Mouse (Mus musculus) intestine, postnatal 0 days (tissue): ENCODE data around the gene Tgfbrap1. TPM values are rescaled to one million over a fixed set of nuclear protein-coding genes. Genes with fewer than 3 reads are reported as not detected.

Source experiments
- ATAC-seq: fragments of 200-750 bp; cut with Nextera tagmentation; 2 replicates; pipeline ENCODE4 v1.8.0; 2017; ENCODE audit warnings: mild to moderate bottlenecking, moderate TSS enrichment, moderate library complexity
- H3K27ac ChIP-seq: fragments of 300-500 bp; sonication (generic); 2 replicates; pipeline ENCODE4 v1.5.1; 2014; ENCODE audit warnings: mild to moderate bottlenecking, low read depth, low read length, moderate library complexity
- H3K27me3 ChIP-seq: fragments of 300-500 bp; sonication (generic); replicated peaks from 2 replicates; pipeline ENCODE4 v1.6.1; 2014; ENCODE audit warnings: low read length, mixed read lengths; ENCODE audit not compliant: control insufficient read depth, insufficient read depth
- H3K36me3 ChIP-seq: fragments of 300-500 bp; sonication (generic); 2 replicates; pipeline ENCODE4 v1.6.1; 2014; ENCODE audit warnings: mild to moderate bottlenecking, moderate library complexity; ENCODE audit not compliant: control insufficient read depth, insufficient read depth
- H3K4me1 ChIP-seq: fragments of 300-500 bp; sonication (generic); replicated peaks from 2 replicates; pipeline ENCODE4 v1.6.1; 2014; ENCODE audit warnings: antibody characterized with exemption, low read length, mixed read lengths; ENCODE audit not compliant: control insufficient read depth, insufficient read depth
- H3K4me2 ChIP-seq: fragments of 300-500 bp; sonication (generic); replicated peaks from 2 replicates; pipeline ENCODE4 v1.6.1; 2014; ENCODE audit warnings: low read depth, mild to moderate bottlenecking, moderate library complexity
- H3K4me3 ChIP-seq: fragments of 300-500 bp; sonication (generic); 2 replicates; pipeline ENCODE4 v1.5.1; 2014; ENCODE audit warnings: low read depth, low read length
- H3K9ac ChIP-seq: fragments of 300-500 bp; sonication (generic); 2 replicates; pipeline ENCODE4 v1.6.1; 2014; ENCODE audit warnings: mild to moderate bottlenecking, low read depth, low read length
- H3K9me3 ChIP-seq: fragments of 300-500 bp; sonication (generic); 2 replicates; pipeline ENCODE4 v1.6.1; 2016; ENCODE audit warnings: mixed run types; ENCODE audit not compliant: control insufficient read depth
- CTCF ChIP-seq: sonication (generic); IDR thresholded peaks from 2 replicates; pipeline ENCODE4 v1.5.1; 2016; ENCODE audit warnings: low read depth, mild to moderate bottlenecking, control low read depth, antibody characterized with exemption, moderate library complexity
- WGBS: fragments of 180-500 bp; shearing (Covaris S2); extraction: QIAGEN DNeasy Blood & Tissue Kit; methylation state at CpG from one replicate; pipeline ENCODE4 v1.1.7; 2014; 5-methylcytosine and 5-hydroxymethylcytosine counted together
- polyA plus RNA-seq: library from polyadenylated mRNA; unstranded; fragments of >200 nt; fragmentation: Nextera tagmentation; extraction: Ambion mirVana; gene quantifications from 2 replicates; pipeline ENCODE4 v1.2.1, GENCODE M21; 2015

The Tgfbrap1 gene
- polyA plus RNA-seq, 1 experiment from 2014 or later: 6.1 TPM

- H3K4me2 ChIP-seq: no peak overlapping the region
- H3K4me3 ChIP-seq: no peak overlapping the region
- no peak overlapping the region for H3K27ac ChIP-seq
- H3K27me3 ChIP-seq: no peaks in the 10 kb centered on the region
- 90% methylated on average over 9 of the region's 9 CpGs for WGBS
- no peak for TF ChIP-seq CTCF
- H3K9ac ChIP-seq: no peak overlapping the region
- H3K4me1 ChIP-seq: no peaks in the 10 kb centered on the region
- no peaks in the 10 kb centered on the region for H3K9me3 ChIP-seq
- no peak for ATAC-seq
- peaks cover 48% of the 10 kb centered on the region for H3K36me3 ChIP-seq
Measured at GRCm38 (mm10) chr1:43131591-43131990, 33.2 kb upstream of the Tgfbrap1 start.

GRCm38 (mm10) chr1:43130219-43130981, 32.0 kb upstream of the Tgfbrap1 start:
- ATAC-seq: no peak
- H3K4me3 ChIP-seq: no peak overlapping the region
- no peaks in the 10 kb centered on the region for H3K9me3 ChIP-seq
- H3K27ac ChIP-seq: no peak overlapping the region
- no peak for TF ChIP-seq CTCF
- H3K27me3 ChIP-seq: no peaks in the 10 kb centered on the region
- WGBS: 81% methylated on average over 5 of the region's 5 CpGs
- no peak overlapping the region for H3K4me2 ChIP-seq
- no peak overlapping the region for H3K9ac ChIP-seq
- peaks cover 45% of the 10 kb centered on the region for H3K36me3 ChIP-seq
- H3K4me1 ChIP-seq: no peaks in the 10 kb centered on the region

- H3K9ac ChIP-seq: no peak overlapping the region
- no peaks in the 10 kb centered on the region for H3K27me3 ChIP-seq
- WGBS: 76% methylated on average over 8 of the region's 8 CpGs
- no peak overlapping the region for H3K4me2 ChIP-seq
- ATAC-seq: no peak
- H3K9me3 ChIP-seq: no peaks in the 10 kb centered on the region
- H3K4me1 ChIP-seq: no peaks in the 10 kb centered on the region
- no peak overlapping the region for H3K4me3 ChIP-seq
- no peak for TF ChIP-seq CTCF
- H3K27ac ChIP-seq: no peak overlapping the region
- peaks cover 64% of the 10 kb centered on the region for H3K36me3 ChIP-seq
Measured at GRCm38 (mm10) chr1:43127820-43128610, 29.6 kb upstream of the Tgfbrap1 start.

- Histone ChIP-seq H3K4me2 (no peak overlapping the region), H3K4me1 (no peaks in the 10 kb centered on the region), H3K27ac (no peak overlapping the region), H3K4me3 (no peak overlapping the region), H3K27me3 (no peaks in the 10 kb centered on the region), H3K9ac (no peak overlapping the region), H3K9me3 (no peaks in the 10 kb centered on the region), H3K36me3 (peaks cover 72% of the 10 kb centered on the region)
- ATAC-seq: no peak
- TF ChIP-seq CTCF: no peak
Measured at GRCm38 (mm10) chr1:43127196-43127595, 28.8 kb upstream of the Tgfbrap1 start.

- no peak overlapping the region for H3K9ac ChIP-seq
- H3K9me3 ChIP-seq: no peaks in the 10 kb centered on the region
- no peaks in the 10 kb centered on the region for H3K4me1 ChIP-seq
- H3K27ac ChIP-seq: no peak overlapping the region
- ATAC-seq: no peak
- peaks cover 70% of the 10 kb centered on the region for H3K36me3 ChIP-seq
- TF ChIP-seq CTCF: no peak
- WGBS: 76% methylated on average over 4 of the region's 4 CpGs
- H3K27me3 ChIP-seq: no peaks in the 10 kb centered on the region
- no peak overlapping the region for H3K4me3 ChIP-seq
- no peak overlapping the region for H3K4me2 ChIP-seq
Measured at GRCm38 (mm10) chr1:43124726-43125125, 26.3 kb upstream of the Tgfbrap1 start.

GRCm38 (mm10) chr1:43122616-43123015, 24.2 kb upstream of the Tgfbrap1 start:
- 92% methylated on average over 2 of the region's 2 CpGs for WGBS

More at GRCm38 (mm10) chr1:43122616-43123015, 24.2 kb upstream of the Tgfbrap1 start:
- H3K27me3 ChIP-seq: no peaks in the 10 kb centered on the region
- peaks cover 63% of the 10 kb centered on the region for H3K36me3 ChIP-seq
- H3K4me2 ChIP-seq: no peak overlapping the region
- TF ChIP-seq CTCF: no peak
- H3K4me3 ChIP-seq: no peak overlapping the region
- no peak overlapping the region for H3K9ac ChIP-seq
- no peaks in the 10 kb centered on the region for H3K9me3 ChIP-seq
- no peak for ATAC-seq
- H3K27ac ChIP-seq: no peak overlapping the region
- no peaks in the 10 kb centered on the region for H3K4me1 ChIP-seq
